Mouse (Mus musculus): ENCODE data around the gene Lingo1. TPM values are rescaled to one million over a fixed set of nuclear protein-coding genes. Genes with fewer than 3 reads are reported as not detected.

The Lingo1 gene
- polyA plus RNA-seq, 1 experiment = 0.38 TPM

DNA sequence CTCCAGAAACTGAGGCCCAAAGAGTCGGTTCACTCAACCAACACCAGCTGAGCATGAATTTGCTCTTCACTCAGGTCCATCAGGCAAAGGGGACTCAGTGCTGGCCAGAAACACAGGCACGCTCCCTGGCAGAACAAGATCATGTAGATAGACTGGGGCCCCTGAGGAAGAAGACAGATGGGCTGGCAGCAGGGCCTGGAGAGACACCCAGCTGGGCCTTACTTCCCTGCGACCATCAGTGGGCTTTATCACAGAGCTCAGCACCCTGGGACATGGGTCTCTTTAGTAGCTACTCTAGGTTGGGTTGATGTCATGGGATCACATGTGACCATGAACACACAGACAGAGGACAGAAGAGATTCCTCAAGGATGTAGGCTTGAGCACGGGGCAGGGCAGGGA, 137.7 kb downstream of the Lingo1 start:
- Histone ChIP-seq H3K27me3 (ENCODE audit: control insufficient read depth, insufficient read depth, low read length) (no peaks in the 10 kb centered on the region), H3K27ac (ENCODE audit: insufficient read depth, low read depth, low read length) (no peak overlapping the region), H3K4me1 (ENCODE audit: control insufficient read depth, insufficient read depth, insufficient read length, low read length) (no peaks in the 10 kb centered on the region), H3K36me3 (ENCODE audit: control insufficient read depth, insufficient read depth, low read length) (no peaks in the 10 kb centered on the region), H3K4me3 (ENCODE audit: low read depth, low read length) (no peak overlapping the region)
- TF ChIP-seq CTCF (IDR thresholded peaks at IDR 0.05; ENCODE audit: extremely low read depth, insufficient read length, insufficient replicate concordance, low read depth, low read length) = no peak
- 77% methylated on average over 4 of the region's 4 CpGs for WGBS

DNA sequence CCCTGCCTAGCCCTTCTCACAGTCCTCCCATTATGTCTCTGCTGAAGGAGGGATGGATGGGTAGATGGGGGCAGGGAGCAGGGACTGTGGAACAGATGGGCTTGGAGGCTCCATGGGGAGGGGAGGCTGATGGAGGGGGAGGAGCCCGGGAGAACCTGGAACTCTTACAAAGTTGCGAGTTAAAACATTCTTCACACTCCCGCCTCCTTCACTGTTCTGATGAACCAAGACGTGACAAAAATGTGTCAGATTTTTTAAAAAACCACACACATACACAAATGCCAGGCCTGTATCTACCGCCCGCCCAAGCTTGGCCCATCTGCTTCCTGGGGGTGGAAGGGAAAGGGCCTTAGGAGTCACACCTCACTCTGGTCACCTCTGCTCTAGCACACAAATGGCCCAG, 138.3 kb downstream of the Lingo1 start:
- Histone ChIP-seq H3K27ac (ENCODE audit: insufficient read depth, low read depth, low read length) (no peak overlapping the region), H3K4me3 (ENCODE audit: low read depth, low read length) (no peak overlapping the region), H3K27me3 (ENCODE audit: control insufficient read depth, insufficient read depth, low read length) (no peaks in the 10 kb centered on the region), H3K36me3 (ENCODE audit: control insufficient read depth, insufficient read depth, low read length) (no peaks in the 10 kb centered on the region), H3K4me1 (ENCODE audit: control insufficient read depth, insufficient read depth, insufficient read length, low read length) (no peaks in the 10 kb centered on the region)
- no peak for TF ChIP-seq POLR2A (IDR thresholded peaks at IDR 0.05; ENCODE audit: low read depth, low read length)
- WGBS = 84% methylated on average over 6 of the region's 6 CpGs

DNA sequence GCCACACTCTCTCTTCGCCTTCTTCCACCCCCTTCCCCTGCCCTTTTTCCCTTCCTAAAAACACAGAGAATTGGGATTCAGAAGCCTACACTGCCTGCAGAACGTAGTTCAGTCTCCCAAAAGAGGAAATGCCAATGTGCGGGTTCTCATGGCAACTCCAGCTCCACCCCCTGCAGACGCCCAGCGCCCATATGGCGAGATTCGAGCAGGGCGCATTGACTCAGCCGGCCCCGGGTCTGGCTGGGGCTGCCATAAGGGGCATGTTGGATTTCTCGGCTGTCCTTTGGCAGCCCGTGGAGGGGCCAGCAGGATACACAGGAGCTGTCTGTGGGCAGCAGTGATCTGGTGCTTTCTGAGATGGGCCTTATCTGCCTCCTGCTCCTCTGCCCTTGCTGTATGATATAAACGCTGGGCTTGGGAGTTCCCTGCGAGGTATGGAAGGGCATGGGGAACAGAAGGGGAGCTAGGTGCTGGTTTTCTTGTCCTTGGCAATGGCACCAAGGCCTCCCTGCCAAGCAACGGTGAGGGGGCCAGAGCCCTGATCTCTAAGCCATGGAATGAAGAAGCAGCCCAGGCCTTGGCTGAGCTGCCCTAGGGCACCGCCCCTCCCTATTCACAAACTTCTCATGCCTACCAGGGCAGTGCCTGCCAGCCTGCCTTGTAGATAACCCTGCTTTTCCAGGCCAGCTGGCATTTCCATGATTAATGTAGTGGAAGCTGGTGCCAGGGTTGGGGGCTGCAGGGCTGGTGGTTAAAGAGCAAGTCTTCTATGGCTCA, 139.3 kb downstream of the Lingo1 start:
- Histone ChIP-seq H3K4me3 (ENCODE audit: low read depth, low read length) (no peak overlapping the region), H3K4me1 (ENCODE audit: control insufficient read depth, insufficient read depth, insufficient read length, low read length) (no peaks in the 10 kb centered on the region), H3K36me3 (ENCODE audit: control insufficient read depth, insufficient read depth, low read length) (no peaks in the 10 kb centered on the region), H3K27ac (ENCODE audit: insufficient read depth, low read depth, low read length) (no peak overlapping the region), H3K27me3 (ENCODE audit: control insufficient read depth, insufficient read depth, low read length) (no peaks in the 10 kb centered on the region)
- TF ChIP-seq POLR2A (IDR thresholded peaks at IDR 0.05; ENCODE audit: low read depth, low read length) (no peak), CTCF (IDR thresholded peaks at IDR 0.05; ENCODE audit: extremely low read depth, insufficient read length, insufficient replicate concordance, low read depth, low read length) (no peak)
- WGBS = 52% methylated on average over 16 of the region's 16 CpGs

DNA sequence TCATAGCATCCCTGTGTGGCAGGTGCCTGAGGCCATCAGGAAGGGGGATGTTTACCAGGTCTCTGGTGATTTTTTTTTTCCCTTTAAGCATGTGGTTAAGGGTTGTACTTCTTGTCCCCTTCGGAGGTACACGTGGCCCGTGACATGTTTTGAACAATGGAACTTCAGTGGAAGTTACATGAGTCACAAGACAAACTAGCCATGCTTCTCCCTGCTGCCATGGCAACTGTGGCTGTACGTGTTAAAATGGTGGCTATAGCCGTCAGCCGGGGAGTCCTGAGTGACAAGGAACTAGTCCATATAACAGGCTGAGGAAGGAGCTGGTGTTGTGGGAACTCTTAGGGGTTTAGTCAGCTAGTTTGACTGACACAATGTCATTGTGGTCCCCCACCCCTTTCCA, 141.1 kb downstream of the Lingo1 start:
- no peak overlapping the region for H3K4me3 ChIP-seq (ENCODE audit: low read depth, low read length)
- no peaks in the 10 kb centered on the region for H3K36me3 ChIP-seq (ENCODE audit: control insufficient read depth, insufficient read depth, low read length)
- TF ChIP-seq CTCF (IDR thresholded peaks at IDR 0.05; ENCODE audit: extremely low read depth, insufficient read length, insufficient replicate concordance, low read depth, low read length) = no peak
- no peak for TF ChIP-seq POLR2A (IDR thresholded peaks at IDR 0.05; ENCODE audit: low read depth, low read length)
- H3K4me1 ChIP-seq (ENCODE audit: control insufficient read depth, insufficient read depth, insufficient read length, low read length) = no peaks in the 10 kb centered on the region
- H3K27ac ChIP-seq (ENCODE audit: insufficient read depth, low read depth, low read length) = no peak overlapping the region
- no peaks in the 10 kb centered on the region for H3K27me3 ChIP-seq (ENCODE audit: control insufficient read depth, insufficient read depth, low read length)
- WGBS = 53% methylated on average over 6 of the region's 6 CpGs

DNA sequence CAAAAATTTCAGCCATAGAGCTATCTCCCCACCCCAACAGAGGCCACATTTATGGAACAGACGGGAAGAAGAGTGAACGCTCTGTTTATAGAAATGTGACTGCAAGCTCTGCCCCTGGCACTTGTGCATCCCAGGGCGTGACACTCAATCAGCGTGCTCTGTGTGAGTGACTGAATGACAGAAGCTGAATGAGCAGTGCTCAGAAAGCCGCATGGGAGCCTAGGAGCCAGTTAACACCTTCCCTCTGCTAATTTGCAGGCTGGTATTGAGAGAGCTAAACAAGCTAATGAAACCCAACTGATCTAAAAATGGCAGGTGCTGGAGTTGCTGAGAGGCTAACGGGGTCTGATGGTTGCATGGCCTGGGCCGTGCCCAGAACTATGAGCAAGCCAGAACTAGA, 143.7 kb downstream of the Lingo1 start:
- TF ChIP-seq POLR2A (IDR thresholded peaks at IDR 0.05; ENCODE audit: low read depth, low read length) (no peak), CTCF (IDR thresholded peaks at IDR 0.05; ENCODE audit: extremely low read depth, insufficient read length, insufficient replicate concordance, low read depth, low read length) (no peak)
- no peaks in the 10 kb centered on the region for H3K4me1 ChIP-seq (ENCODE audit: control insufficient read depth, insufficient read depth, insufficient read length, low read length)
- 73% methylated on average over 7 of the region's 7 CpGs for WGBS
- no peak overlapping the region for H3K27ac ChIP-seq (ENCODE audit: insufficient read depth, low read depth, low read length)
- no peaks in the 10 kb centered on the region for H3K27me3 ChIP-seq (ENCODE audit: control insufficient read depth, insufficient read depth, low read length)
- no peak overlapping the region for H3K4me3 ChIP-seq (ENCODE audit: low read depth, low read length)
- no peaks in the 10 kb centered on the region for H3K36me3 ChIP-seq (ENCODE audit: control insufficient read depth, insufficient read depth, low read length)

DNA sequence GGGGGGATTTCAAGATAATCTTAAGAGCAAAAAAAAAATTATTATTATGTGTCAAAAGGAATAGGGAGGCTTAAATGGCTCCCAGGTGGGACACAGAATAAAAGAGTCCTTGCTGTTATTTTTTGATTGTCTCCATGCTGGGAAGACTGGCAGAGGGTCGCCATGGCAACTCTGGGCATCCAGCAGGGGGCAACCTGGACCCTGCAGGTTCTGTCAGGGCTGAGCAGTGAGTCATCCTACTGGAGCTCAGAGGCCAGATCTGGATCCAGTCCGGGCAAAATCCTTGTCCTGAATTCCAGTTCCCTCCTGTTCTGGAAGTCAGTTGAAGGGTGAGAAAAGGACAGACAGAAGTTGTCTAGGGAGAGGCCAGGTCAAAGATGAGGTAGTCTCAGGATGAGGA, 144.7 kb downstream of the Lingo1 start:
- 19% methylated on average over 2 of the region's 2 CpGs for WGBS
- no peak overlapping the region for H3K27ac ChIP-seq (ENCODE audit: insufficient read depth, low read depth, low read length)
- H3K4me1 ChIP-seq (ENCODE audit: control insufficient read depth, insufficient read depth, insufficient read length, low read length) = no peaks in the 10 kb centered on the region
- H3K4me3 ChIP-seq (ENCODE audit: low read depth, low read length) = no peak overlapping the region
- TF ChIP-seq CTCF (IDR thresholded peaks at IDR 0.05; ENCODE audit: extremely low read depth, insufficient read length, insufficient replicate concordance, low read depth, low read length) (no peak), POLR2A (IDR thresholded peaks at IDR 0.05; ENCODE audit: low read depth, low read length) (no peak)
- H3K36me3 ChIP-seq (ENCODE audit: control insufficient read depth, insufficient read depth, low read length) = no peaks in the 10 kb centered on the region
- H3K27me3 ChIP-seq (ENCODE audit: control insufficient read depth, insufficient read depth, low read length) = no peaks in the 10 kb centered on the region

DNA sequence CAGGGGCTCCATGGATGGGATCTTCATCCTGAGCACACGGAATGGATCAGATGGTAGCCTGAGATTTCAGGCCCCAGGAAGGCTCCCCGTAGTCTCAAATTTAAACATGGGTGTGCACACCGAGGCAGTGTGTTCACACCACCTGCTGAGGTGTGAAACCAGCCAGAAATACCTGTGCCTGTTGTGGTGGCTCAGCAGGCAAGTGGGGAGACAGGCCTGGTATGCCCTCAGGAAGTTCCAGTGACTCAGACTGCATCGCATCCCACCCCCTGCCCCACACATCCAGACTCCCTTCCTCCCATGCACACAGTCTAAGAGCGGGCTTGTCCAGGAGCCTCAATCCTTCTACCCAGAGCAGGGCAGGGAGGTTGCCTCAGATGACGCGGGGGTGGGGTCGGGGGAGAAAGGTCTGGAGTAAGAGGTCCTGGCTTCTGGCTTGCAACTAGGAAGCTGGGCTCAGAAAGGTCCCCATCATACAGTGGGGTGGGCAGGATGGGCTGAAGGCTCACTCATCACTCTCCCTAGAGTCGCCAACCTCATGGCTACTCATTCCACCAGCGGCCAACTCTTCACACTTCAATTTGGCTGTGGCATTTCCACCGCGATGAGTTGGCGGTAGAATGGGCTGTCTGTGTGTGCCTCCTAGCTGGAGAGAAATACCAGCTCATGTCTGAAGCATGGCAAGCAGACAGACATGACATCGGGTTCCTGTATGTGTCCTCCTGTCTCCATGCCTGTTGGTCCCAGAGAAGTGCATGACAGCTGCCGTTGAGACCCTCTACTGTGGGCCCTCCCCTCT, 149.8 kb downstream of the Lingo1 start:
- TF ChIP-seq POLR2A (IDR thresholded peaks at IDR 0.05; ENCODE audit: low read depth, low read length) = no peak
- H3K36me3 ChIP-seq (ENCODE audit: control insufficient read depth, insufficient read depth, low read length) = no peaks in the 10 kb centered on the region
- no peaks in the 10 kb centered on the region for H3K27me3 ChIP-seq (ENCODE audit: control insufficient read depth, insufficient read depth, low read length)
- H3K27ac ChIP-seq (ENCODE audit: insufficient read depth, low read depth, low read length) = no peak overlapping the region
- no peaks in the 10 kb centered on the region for H3K4me1 ChIP-seq (ENCODE audit: control insufficient read depth, insufficient read depth, insufficient read length, low read length)
- 85% methylated on average over 15 of the region's 15 CpGs for WGBS
- no peak overlapping the region for H3K4me3 ChIP-seq (ENCODE audit: low read depth, low read length)
